Mouse (Mus musculus) CH12.LX (cell line): Measurements from ENCODE around the gene Acsl3.

ENCODE experiments used
- CTCF ChIP-seq, 2 experiments: IDR thresholded peaks in 1 of 2; conservative IDR thresholded peaks in 1 of 2; 2 replicates each; pipeline ENCODE4 v1.5.1; 2011 to 2012; ENCODE audit warnings: low read depth in 2 of 2, low read length in 2 of 2, improper control_type of control experiment in 1 of 2, inconsistent platforms in 1 of 2, mild to moderate bottlenecking in 1 of 2, moderate library complexity in 1 of 2
- EP300 ChIP-seq: IDR thresholded peaks from 2 replicates; pipeline ENCODE4 v1.6.1; 2011; ENCODE audit warnings: low read length, improper control_type of control experiment
- ETS1 ChIP-seq: conservative IDR thresholded peaks from 2 replicates; pipeline ENCODE4 v1.6.1; 2012; ENCODE audit warnings: low read depth, mild to moderate bottlenecking, inconsistent platforms, low read length, improper control_type of control experiment, moderate library complexity

DNA sequence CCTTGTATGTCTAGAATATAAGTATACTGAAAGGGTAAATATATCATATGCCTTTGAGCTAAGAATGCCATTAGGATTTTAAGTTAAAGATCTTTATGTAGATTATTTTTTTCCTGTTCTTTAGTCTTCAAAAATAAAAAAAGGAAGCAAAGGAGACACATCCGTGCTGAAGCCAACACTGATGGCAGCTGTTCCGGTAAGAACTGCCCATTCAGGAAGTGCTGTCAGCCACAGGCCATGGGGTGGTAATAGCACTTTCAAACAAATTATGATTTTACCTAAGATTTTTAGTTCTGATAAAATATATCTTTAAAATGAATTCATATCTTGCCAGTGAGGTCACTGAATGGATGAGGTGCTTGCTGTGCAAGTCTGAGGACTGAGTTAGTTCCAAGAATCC lies 38.7 kb downstream of the Acsl3 start:
- TF ChIP-seq CTCF (conservative IDR thresholded peaks at IDR 0.05 in 1 of 2, IDR thresholded peaks at IDR 0.05 in 1 of 2; ENCODE audit: low read depth in 2 of 2, low read length in 2 of 2) (no peak), EP300 (no peak), ETS1 (no peak)
